Mouse (Mus musculus) heart, embryonic 16.5 days (tissue): ENCODE results near the gene Stx11. TPM values are rescaled to one million over a fixed set of nuclear protein-coding genes. Genes with fewer than 3 reads are reported as not detected.
A peak's percentile ranks its signal among the peaks of the same experiment; 100 is the strongest.

Experiments used
- ATAC-seq: fragments of 200-750 bp; cut with Nextera tagmentation; replicated peaks from 2 replicates; pipeline ENCODE4 v1.8.0; 2017; ENCODE audit warnings: moderate number of reproducible peaks; ENCODE audit not compliant: insufficient read depth, low FRiP score; ENCODE audit errors: extremely low read depth
- H3K27ac ChIP-seq: fragments of 300-500 bp; sonication (generic); 2 replicates; pipeline ENCODE4 v1.5.1; 2014; ENCODE audit warnings: mild to moderate bottlenecking, low read length, control low read depth, moderate library complexity
- H3K27me3 ChIP-seq: fragments of 300-500 bp; sonication (generic); 2 replicates; pipeline ENCODE4 v1.6.1; 2014; ENCODE audit warnings: low read length, mixed read lengths; ENCODE audit not compliant: control insufficient read depth, insufficient read depth
- H3K36me3 ChIP-seq: fragments of 300-500 bp; sonication (generic); 2 replicates; pipeline ENCODE4 v1.6.1; 2014; ENCODE audit not compliant: control insufficient read depth, insufficient read depth
- H3K4me1 ChIP-seq: fragments of 300-500 bp; sonication (generic); 2 replicates; pipeline ENCODE4 v1.6.1; 2014; ENCODE audit warnings: low read length, mixed read lengths; ENCODE audit not compliant: control insufficient read depth, insufficient read depth
- H3K4me2 ChIP-seq: fragments of 300-500 bp; sonication (generic); 2 replicates; pipeline ENCODE4 v1.6.1; 2014; ENCODE audit warnings: low read depth, mild to moderate bottlenecking, control low read depth, low read length
- H3K4me3 ChIP-seq: fragments of 300-500 bp; sonication (generic); 2 replicates; pipeline ENCODE4 v1.5.1; 2014; ENCODE audit warnings: mild to moderate bottlenecking, control low read depth, low read length
- H3K9ac ChIP-seq: fragments of 300-500 bp; sonication (generic); 2 replicates; pipeline ENCODE4 v1.6.1; 2014; ENCODE audit warnings: low read length, control low read depth
- H3K9me3 ChIP-seq: fragments of 300-500 bp; sonication (generic); replicated peaks from 2 replicates; pipeline ENCODE4 v1.6.1; 2016; ENCODE audit warnings: low read length; ENCODE audit not compliant: control insufficient read depth
- WGBS: fragments of 180-500 bp; shearing (Covaris S2); extraction: QIAGEN DNeasy Blood & Tissue Kit; methylation state at CpG from one replicate; pipeline ENCODE4 v1.1.7; 2014; 5-methylcytosine and 5-hydroxymethylcytosine counted together
- polyA plus RNA-seq: library from polyadenylated mRNA; unstranded; fragments of >200 nt; fragmentation: Nextera tagmentation; extraction: Ambion mirVana; gene quantifications from 2 replicates; pipeline ENCODE4 v1.2.1, GENCODE M21; 2015

Stx11 gene
- polyA plus RNA-seq, 1 experiment from 2014 or later: 7.8 TPM

GRCm38 (mm10) chr10:12911981-12912530 lies 52.0 kb downstream of the Stx11 start:
- Histone ChIP-seq H3K9ac (peak overlapping the region; percentile 63), H3K4me2 (peak overlapping the region; percentile 66), H3K36me3 (no peaks in the 10 kb centered on the region), H3K4me1 (peaks cover 10% of the 10 kb centered on the region), H3K4me3 (peak overlapping the region; percentile 40), H3K27me3 (no peaks in the 10 kb centered on the region), H3K9me3 (no peaks in the 10 kb centered on the region), H3K27ac (peak overlapping the region; percentile 75)
- peak; percentile 69 for ATAC-seq
- 9% methylated on average over 11 of the region's 11 CpGs for WGBS

GRCm38 (mm10) chr10:12911451-12911850 lies 52.6 kb downstream of the Stx11 start:
- 80% methylated on average over 13 of the region's 13 CpGs for WGBS
- H3K4me1 ChIP-seq: peaks cover 10% of the 10 kb centered on the region
- peak overlapping the region; percentile 66 for H3K4me2 ChIP-seq
- ATAC-seq: no peak
- no peaks in the 10 kb centered on the region for H3K27me3 ChIP-seq
- H3K9me3 ChIP-seq: no peaks in the 10 kb centered on the region
- no peaks in the 10 kb centered on the region for H3K36me3 ChIP-seq
- peak overlapping the region; percentile 40 for H3K4me3 ChIP-seq
- H3K27ac ChIP-seq: peak overlapping the region; percentile 75; the same call in 1 of the 2 replicates
- peak overlapping the region; percentile 63 for H3K9ac ChIP-seq

GRCm38 (mm10) chr10:12909891-12910290 lies 54.2 kb downstream of the Stx11 start:
- no peak overlapping the region for H3K9ac ChIP-seq
- WGBS: 89% methylated on average over 2 of the region's 2 CpGs
- no peak overlapping the region for H3K4me3 ChIP-seq
- H3K9me3 ChIP-seq: no peaks in the 10 kb centered on the region
- ATAC-seq: no peak
- H3K4me2 ChIP-seq: no peak overlapping the region
- no peaks in the 10 kb centered on the region for H3K27me3 ChIP-seq
- no peak overlapping the region for H3K27ac ChIP-seq
- peaks cover 10% of the 10 kb centered on the region for H3K4me1 ChIP-seq
- H3K36me3 ChIP-seq: no peaks in the 10 kb centered on the region

- Histone ChIP-seq H3K27me3 (no peaks in the 10 kb centered on the region), H3K4me1 (peaks cover 10% of the 10 kb centered on the region), H3K9me3 (no peaks in the 10 kb centered on the region), H3K27ac (no peak overlapping the region), H3K4me3 (no peak overlapping the region), H3K4me2 (no peak overlapping the region), H3K36me3 (no peaks in the 10 kb centered on the region), H3K9ac (no peak overlapping the region)
- ATAC-seq: no peak
- WGBS: 77% methylated on average over 1 of the region's 1 CpGs
These were observed 54.9 kb downstream of the Stx11 start for GRCm38 (mm10) chr10:12909179-12909578.

GRCm38 (mm10) chr10:12904140-12904528 lies 60.0 kb downstream of the Stx11 start:
- no peaks in the 10 kb centered on the region for H3K9me3 ChIP-seq
- H3K27me3 ChIP-seq: no peaks in the 10 kb centered on the region
- no peak overlapping the region for H3K27ac ChIP-seq
- 66% methylated on average over 5 of the region's 5 CpGs for WGBS
- no peaks in the 10 kb centered on the region for H3K36me3 ChIP-seq
- no peak overlapping the region for H3K9ac ChIP-seq
- H3K4me1 ChIP-seq: no peaks in the 10 kb centered on the region
- no peak for ATAC-seq
- no peak overlapping the region for H3K4me3 ChIP-seq
- no peak overlapping the region for H3K4me2 ChIP-seq

GRCm38 (mm10) chr10:12903440-12904139 lies 60.5 kb downstream of the Stx11 start:
- no peak overlapping the region for H3K9ac ChIP-seq
- no peak overlapping the region for H3K4me2 ChIP-seq
- no peak overlapping the region for H3K4me3 ChIP-seq
- H3K9me3 ChIP-seq: no peaks in the 10 kb centered on the region
- no peak overlapping the region for H3K27ac ChIP-seq
- ATAC-seq: no peak
- whole genome bisulfite sequencing: 81% methylated on average over 5 of the region's 5 CpGs
- no peaks in the 10 kb centered on the region for H3K27me3 ChIP-seq
- no peaks in the 10 kb centered on the region for H3K4me1 ChIP-seq
- H3K36me3 ChIP-seq: no peaks in the 10 kb centered on the region

- no peaks in the 10 kb centered on the region for H3K4me1 ChIP-seq
- no peak overlapping the region for H3K27ac ChIP-seq
- H3K36me3 ChIP-seq: no peaks in the 10 kb centered on the region
- H3K9ac ChIP-seq: no peak overlapping the region
- no peaks in the 10 kb centered on the region for H3K9me3 ChIP-seq
- H3K4me2 ChIP-seq: no peak overlapping the region
- ATAC-seq: no peak
- no peaks in the 10 kb centered on the region for H3K27me3 ChIP-seq
- H3K4me3 ChIP-seq: no peak overlapping the region
- WGBS: 90% methylated on average over 5 of the region's 5 CpGs
These were observed 64.2 kb downstream of the Stx11 start for GRCm38 (mm10) chr10:12899901-12900300.

- H3K27me3 ChIP-seq: no peaks in the 10 kb centered on the region
- no peak overlapping the region for H3K9ac ChIP-seq
- no peaks in the 10 kb centered on the region for H3K9me3 ChIP-seq
- no peaks in the 10 kb centered on the region for H3K36me3 ChIP-seq
- ATAC-seq: no peak
- WGBS: 93% methylated on average over 3 of the region's 3 CpGs
- H3K4me2 ChIP-seq: no peak overlapping the region
- H3K4me1 ChIP-seq: no peaks in the 10 kb centered on the region
- H3K4me3 ChIP-seq: no peak overlapping the region
- no peak overlapping the region for H3K27ac ChIP-seq
These were observed 70.8 kb downstream of the Stx11 start for GRCm38 (mm10) chr10:12893339-12893738.

- WGBS: 52% methylated on average over 13 of the region's 13 CpGs
- no peaks in the 10 kb centered on the region for H3K9me3 ChIP-seq
- no peak overlapping the region for H3K27ac ChIP-seq
- ATAC-seq: no peak
- H3K36me3 ChIP-seq: no peaks in the 10 kb centered on the region
- no peak overlapping the region for H3K4me2 ChIP-seq
- no peaks in the 10 kb centered on the region for H3K27me3 ChIP-seq
- no peak overlapping the region for H3K4me3 ChIP-seq
- no peaks in the 10 kb centered on the region for H3K4me1 ChIP-seq
- H3K9ac ChIP-seq: no peak overlapping the region
These were observed 75.7 kb downstream of the Stx11 start for GRCm38 (mm10) chr10:12888373-12888772.
